Mouse (Mus musculus) CH12.LX (cell line): ENCODE data around the gene Alx3. TPM values are rescaled to one million over a fixed set of nuclear protein-coding genes. Genes with fewer than 3 reads are reported as not detected.

Source experiments
- DNase-seq: peaks from one replicate; pipeline ENCODE4 v3.0.0-alpha.2; 2013; ENCODE audit errors: extremely low read depth
- H3K27ac ChIP-seq: 2 replicates; pipeline ENCODE4 v1.5.1; 2012; ENCODE audit warnings: low read depth, mild to moderate bottlenecking, control low read depth, moderate library complexity; ENCODE audit not compliant: insufficient read depth
- H3K27me3 ChIP-seq: replicated peaks from 2 replicates; pipeline ENCODE3; 2012; ENCODE audit warnings: inconsistent platforms
- H3K36me3 ChIP-seq, 2 experiments: replicated peaks in 1 of 2; 2 replicates each; pipeline versions ENCODE3 to v1.6.1; 2012; ENCODE audit warnings: inconsistent platforms in 1 of 2, low read length in 1 of 2, mild to moderate bottlenecking in 1 of 2, mixed read lengths in 1 of 2, moderate library complexity in 1 of 2; ENCODE audit not compliant: control insufficient read depth in 1 of 2, insufficient read depth in 1 of 2
- H3K4me1 ChIP-seq, 2 experiments: 2 replicates each; pipeline ENCODE4 v1.6.1; 2012; ENCODE audit warnings: inconsistent platforms in 1 of 2, moderate library complexity in 1 of 2; ENCODE audit not compliant: insufficient read depth in 2 of 2, control insufficient read depth in 1 of 2
- H3K4me2 ChIP-seq: 2 replicates; pipeline ENCODE4 v1.6.1; 2012; ENCODE audit warnings: low read depth, mild to moderate bottlenecking, control low read depth; ENCODE audit not compliant: poor library complexity, insufficient read depth, severe bottlenecking
- H3K4me3 ChIP-seq, 3 experiments: fragments of 150-350 bp in 1 of 3; sonication (generic) in 1 of 3; replicated peaks in 1 of 3; 2 replicates each; pipeline versions ENCODE3 to v1.5.1; 2011 to 2012; ENCODE audit warnings: low read depth in 2 of 3, low read length in 2 of 3, mild to moderate bottlenecking in 2 of 3, moderate library complexity in 2 of 3, control low read depth in 1 of 3, improper control_type of control experiment in 1 of 3, inconsistent platforms in 1 of 3, mixed read lengths in 1 of 3; ENCODE audit not compliant: poor library complexity in 1 of 3
- H3K79me2 ChIP-seq: replicated peaks from 2 replicates; pipeline ENCODE4 v1.6.1; 2012; ENCODE audit warnings: mild to moderate bottlenecking, moderate library complexity; ENCODE audit not compliant: control insufficient read depth, poor library complexity, insufficient read depth, severe bottlenecking; ENCODE audit errors: extremely low read depth
- H3K9ac ChIP-seq: 2 replicates; pipeline ENCODE4 v1.6.1; 2012; ENCODE audit warnings: low read depth, mild to moderate bottlenecking, control low read depth, moderate library complexity; ENCODE audit not compliant: insufficient read depth
- H3K9me3 ChIP-seq: replicated peaks from 2 replicates; pipeline ENCODE3; 2012; ENCODE audit warnings: low read length, inconsistent platforms, mixed read lengths
- BHLHE40 ChIP-seq: IDR thresholded peaks from 2 replicates; pipeline ENCODE4 v1.6.1; 2011; ENCODE audit warnings: mild to moderate bottlenecking, low read depth, low read length, improper control_type of control experiment
- CHD2 ChIP-seq: IDR thresholded peaks from 2 replicates; pipeline ENCODE4 v1.6.1; 2011; ENCODE audit warnings: low read length, improper control_type of control experiment
- CTCF ChIP-seq, 2 experiments: IDR thresholded peaks in 1 of 2; conservative IDR thresholded peaks in 1 of 2; 2 replicates each; pipeline ENCODE4 v1.5.1; 2011 to 2012; ENCODE audit warnings: low read depth in 2 of 2, low read length in 2 of 2, improper control_type of control experiment in 1 of 2, inconsistent platforms in 1 of 2, mild to moderate bottlenecking in 1 of 2, moderate library complexity in 1 of 2
- ELF1 ChIP-seq: IDR thresholded peaks from 2 replicates; pipeline ENCODE4 v1.6.1; 2014; ENCODE audit warnings: low read depth, mild to moderate bottlenecking, inconsistent platforms, low read length, improper control_type of control experiment
- KAT2A ChIP-seq: IDR thresholded peaks from 2 replicates; pipeline ENCODE4 v1.6.1; 2012; ENCODE audit warnings: low read length, improper control_type of control experiment, inconsistent platforms; ENCODE audit not compliant: insufficient replicate concordance
- MEF2A ChIP-seq: IDR thresholded peaks from 2 replicates; pipeline ENCODE4 v1.6.1; 2014; ENCODE audit warnings: low read depth, mild to moderate bottlenecking, inconsistent platforms, low read length, improper control_type of control experiment, borderline replicate concordance
- MYC ChIP-seq: IDR thresholded peaks from 2 replicates; pipeline ENCODE4 v1.6.1; 2011; ENCODE audit warnings: low read depth, mild to moderate bottlenecking, improper control_type of control experiment, low read length
- NRF1 ChIP-seq: IDR thresholded peaks from 2 replicates; pipeline ENCODE4 v1.6.1; 2014; ENCODE audit warnings: low read depth, mild to moderate bottlenecking, inconsistent platforms, low read length, improper control_type of control experiment, moderate library complexity
- POLR2AphosphoS2 ChIP-seq: IDR thresholded peaks from 2 replicates; pipeline ENCODE4 v1.6.1; 2011; ENCODE audit warnings: low read depth, low read length, improper control_type of control experiment
- SIN3A ChIP-seq: IDR thresholded peaks from 2 replicates; pipeline ENCODE4 v1.6.1; 2012; ENCODE audit warnings: low read length, improper control_type of control experiment, inconsistent platforms
- TBP ChIP-seq: conservative IDR thresholded peaks from 2 replicates; pipeline ENCODE4 v1.6.1; 2011; ENCODE audit warnings: low read depth, low read length, improper control_type of control experiment
- USF2 ChIP-seq: conservative IDR thresholded peaks from 2 replicates; pipeline ENCODE4 v1.6.1; 2011; ENCODE audit warnings: low read depth, low read length, improper control_type of control experiment
- ZKSCAN1 ChIP-seq: IDR thresholded peaks from 2 replicates; pipeline ENCODE4 v1.6.1; 2012; ENCODE audit warnings: low read depth, inconsistent platforms, low read length, improper control_type of control experiment, borderline replicate concordance
- ZMIZ1 ChIP-seq: IDR thresholded peaks from 2 replicates; pipeline ENCODE4 v1.6.1; 2012; ENCODE audit warnings: low read depth, mild to moderate bottlenecking, inconsistent platforms, low read length, improper control_type of control experiment
- ZNF384 ChIP-seq: IDR thresholded peaks from 2 replicates; pipeline ENCODE4 v1.6.1; 2012; ENCODE audit warnings: low read depth, low read length, improper control_type of control experiment, inconsistent platforms
- dilution Hi-C: fragments of 300-500 bp; cut with MboI; formaldehyde crosslinking; loops from 2 replicates; pipeline ENCODE4 v1.14.3; 2020; ENCODE audit warnings: low sequenced_read_pairs; ENCODE audit not compliant: extremely low pct_unique_long_range_greater_than_20kb, extremely low pct_ligation_motif_present
- in situ Hi-C: fragments of 300-500 bp; cut with MboI; formaldehyde crosslinking; loops from 3 replicates; pipeline ENCODE4 v1.14.3; 2019; ENCODE audit warnings: low sequenced_read_pairs, low pct_ligation_motif_present, low pct_unique_long_range_greater_than_20kb, mixed read lengths
- polyA plus RNA-seq: library from polyadenylated mRNA; unstranded; fragments of >175 nt; gene quantifications from 2 replicates; pipeline ENCODE4 v1.2.1, GENCODE M21; 2012; ENCODE audit warnings: low read depth; ENCODE audit not compliant: insufficient read length
- total RNA-seq, 2 experiments: library from RNA; depleted of rRNA; stranded (reverse); fragments of 300-350 nt in 1 of 2; fragments of >200 nt in 1 of 2; gene quantifications; 2 replicates each; pipeline ENCODE4 v1.2.3; 2012 to 2014

Alx3 gene
- total and polyA plus RNA-seq, 3 experiments: not detected

GRCm38 (mm10) chr3:107581103-107582010 is 13.5 kb upstream of the Alx3 start:
- H3K27ac ChIP-seq: no peak overlapping the region
- peaks cover 2 to 29% of the 10 kb centered on the region in 2 experiments; a peak in 3 of 4 replicates for H3K4me1 ChIP-seq
- no peaks in the 10 kb centered on the region for H3K9me3 ChIP-seq
- TF ChIP-seq ZMIZ1: no peak
- no peak for TF ChIP-seq BHLHE40
- TF ChIP-seq, all 38 proteins: peak for 0
- H3K36me3 ChIP-seq: no peaks in the 10 kb centered on the region
- H3K79me2 ChIP-seq: no peaks in the 10 kb centered on the region
- dilution Hi-C loops: no loop called here
- H3K27me3 ChIP-seq: peaks cover 2% of the 10 kb centered on the region
- no peak overlapping the region for H3K4me3 ChIP-seq
- no peak overlapping the region for H3K4me2 ChIP-seq
- H3K9ac ChIP-seq: no peak overlapping the region
- in situ Hi-C loops: no loop called here
- DNase-seq: no peak

- dilution Hi-C loops (no loop called here), in situ Hi-C loops (no loop called here)
- peaks cover under 1 to 22% of the 10 kb centered on the region in 2 experiments; a peak in 3 of 4 replicates for H3K4me1 ChIP-seq
- H3K27me3 ChIP-seq: peaks cover 2% of the 10 kb centered on the region
- no peaks in the 10 kb centered on the region for H3K79me2 ChIP-seq
- no peak overlapping the region for H3K4me2 ChIP-seq
- no peak overlapping the region for H3K27ac ChIP-seq
- H3K9me3 ChIP-seq: no peaks in the 10 kb centered on the region
- H3K4me3 ChIP-seq: no peak overlapping the region
- no peak for DNase-seq
- TF ChIP-seq SIN3A (no peak), ZKSCAN1 (no peak), BHLHE40 (no peak), ELF1 (no peak), TBP (no peak), USF2 (no peak), MEF2A (no peak), ZNF384 (no peak), CTCF (conservative IDR thresholded peaks at IDR 0.05 in 1 of 2, IDR thresholded peaks at IDR 0.05 in 1 of 2; ENCODE audit: low read depth in 2 of 2, low read length in 2 of 2) (no peak), POLR2AphosphoS2 (no peak), CHD2 (no peak), NRF1 (no peak), KAT2A (no peak), MYC (no peak)
- H3K9ac ChIP-seq: no peak overlapping the region
- no peaks in the 10 kb centered on the region for H3K36me3 ChIP-seq
Measured at GRCm38 (mm10) chr3:107582130-107582874, 12.5 kb upstream of the Alx3 start.
